Mouse (Mus musculus) large intestine, adult 2 months (tissue): Measurements from ENCODE around the gene Rundc3a. TPM values are rescaled to one million over a fixed set of nuclear protein-coding genes. Genes with fewer than 3 reads are reported as not detected.
"Not testable (repeated sequence)": the region's sequence is repeated elsewhere in the genome, so short reads cannot be mapped to it uniquely, and the experiment has no call there.

ENCODE experiments used
- DNase-seq: peaks from one replicate; pipeline ENCODE4 v3.0.0-alpha.2; 2012; ENCODE audit warnings: low read depth, low spot score
- WGBS: fragments of 180-500 bp; shearing (Covaris S2); methylation state at CpG from one replicate; pipeline ENCODE4 v1.1.7; 2018; 5-methylcytosine and 5-hydroxymethylcytosine counted together
- polyA plus RNA-seq: library from polyadenylated mRNA; depleted of rRNA; stranded (reverse); fragments of >200 nt; gene quantifications from 2 replicates; pipeline ENCODE4 v1.2.3, GENCODE M21; 2012

The Rundc3a gene
- polyA plus RNA-seq, 1 experiment, result 4.6 TPM

- no peak for DNase-seq
- 44% methylated on average over 4 of the region's 4 CpGs for WGBS
Measured at GRCm38 (mm10) chr11:102385075-102385474, 8.1 kb upstream of the Rundc3a start.

- DNase-seq, result no peak
- 55% methylated on average over 5 of the region's 5 CpGs for WGBS
Measured at GRCm38 (mm10) chr11:102386121-102386520, 7.1 kb upstream of the Rundc3a start.

DNA sequence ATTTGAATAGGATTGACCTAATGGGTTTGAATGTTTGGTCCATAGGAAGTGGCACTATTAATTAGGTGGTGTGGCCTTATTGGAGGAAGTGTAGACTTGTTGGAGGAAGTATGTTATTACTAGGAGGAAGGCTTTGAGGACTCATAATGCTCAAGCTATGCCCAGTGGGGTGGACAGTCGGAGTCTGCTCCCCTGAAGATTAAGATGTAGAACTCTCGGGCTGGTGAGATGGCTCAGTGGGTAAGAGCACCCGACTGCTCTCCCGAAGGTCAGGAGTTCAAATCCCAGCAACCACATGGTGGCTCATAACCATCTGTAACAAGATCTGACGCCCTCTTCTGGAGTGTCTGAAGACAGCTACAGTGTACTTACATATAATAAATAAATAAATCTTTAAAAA lies 3.8 kb upstream of the Rundc3a start:
- WGBS, result 86% methylated on average over 4 of the region's 5 CpGs
- not testable (repeated sequence) for DNase-seq

DNA sequence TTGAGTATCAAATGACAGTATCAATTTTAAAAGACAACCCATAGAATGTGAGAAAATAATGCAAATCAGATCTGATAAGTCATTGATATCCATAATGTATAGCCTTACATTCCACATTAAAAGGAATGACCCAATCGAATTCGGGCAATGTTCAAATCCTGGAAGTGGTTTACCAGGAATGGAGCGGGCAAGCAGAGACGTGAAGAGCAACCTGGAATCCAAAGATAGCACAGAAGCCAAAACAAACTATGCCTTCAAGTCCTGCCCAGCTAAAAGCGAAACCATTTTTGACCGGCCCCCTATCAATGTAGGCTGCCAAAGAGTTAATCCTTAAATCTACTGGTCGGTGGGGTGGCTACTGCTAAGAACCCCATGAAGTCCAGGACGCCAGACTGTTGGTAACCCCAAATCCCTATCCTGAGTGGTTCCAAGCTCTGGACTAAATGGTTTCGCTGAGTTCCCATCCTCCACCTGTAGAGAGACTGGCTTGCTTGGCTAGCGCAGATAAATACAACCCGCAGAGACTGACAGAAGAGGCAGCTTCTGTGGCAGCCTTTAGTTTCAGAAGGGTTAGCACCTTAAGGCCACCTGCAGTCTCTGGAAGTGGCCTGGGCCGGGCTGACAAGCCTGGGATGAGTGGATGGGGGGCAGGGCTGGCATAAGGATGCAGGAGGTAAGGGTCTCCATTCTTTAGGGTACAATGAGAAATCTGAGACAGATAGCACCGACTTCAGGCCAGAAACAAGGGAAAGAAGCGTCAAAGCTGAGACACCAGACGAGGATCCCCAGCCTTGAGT lies 564 bp upstream of the Rundc3a start:
- DNase-seq, result no peak
- WGBS, result 16% methylated on average over 15 of the region's 15 CpGs

DNA sequence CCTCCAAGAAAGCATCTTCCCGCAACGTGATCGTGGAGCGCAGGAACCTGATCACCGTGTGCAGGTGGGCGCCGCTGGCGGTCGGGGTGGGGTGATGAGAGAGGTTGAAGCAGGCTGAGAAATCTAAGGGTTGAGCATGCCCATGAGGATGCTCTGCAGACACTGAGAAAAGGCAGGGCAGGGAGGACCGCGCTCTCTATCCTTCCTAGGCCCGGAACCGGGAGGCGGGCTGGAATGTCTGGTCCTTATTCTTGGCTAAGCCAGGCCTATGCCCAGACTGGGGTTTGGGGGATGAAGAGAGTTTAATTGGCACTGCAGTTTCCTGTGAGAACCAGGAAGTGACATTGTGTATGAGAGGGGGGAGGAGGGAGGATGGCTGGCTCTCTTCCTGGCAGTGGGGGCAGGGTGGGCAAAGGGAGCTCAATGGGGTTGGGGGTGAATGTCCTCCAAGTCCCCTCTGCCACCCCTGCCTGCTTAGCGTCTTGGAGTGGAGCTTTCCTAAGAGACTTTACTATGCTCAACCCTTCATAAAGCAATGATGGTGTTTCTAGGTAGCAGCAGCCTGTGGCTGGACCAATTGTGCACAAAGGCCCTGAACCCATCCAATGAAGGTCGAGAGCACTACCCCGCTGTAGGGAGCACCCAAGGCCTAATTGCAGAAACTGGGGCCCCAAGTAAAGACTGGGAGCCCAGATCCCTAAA lies 667 bp downstream of the Rundc3a start:
- 7% methylated on average over 17 of the region's 17 CpGs for WGBS
- DNase-seq, result no peak

DNA sequence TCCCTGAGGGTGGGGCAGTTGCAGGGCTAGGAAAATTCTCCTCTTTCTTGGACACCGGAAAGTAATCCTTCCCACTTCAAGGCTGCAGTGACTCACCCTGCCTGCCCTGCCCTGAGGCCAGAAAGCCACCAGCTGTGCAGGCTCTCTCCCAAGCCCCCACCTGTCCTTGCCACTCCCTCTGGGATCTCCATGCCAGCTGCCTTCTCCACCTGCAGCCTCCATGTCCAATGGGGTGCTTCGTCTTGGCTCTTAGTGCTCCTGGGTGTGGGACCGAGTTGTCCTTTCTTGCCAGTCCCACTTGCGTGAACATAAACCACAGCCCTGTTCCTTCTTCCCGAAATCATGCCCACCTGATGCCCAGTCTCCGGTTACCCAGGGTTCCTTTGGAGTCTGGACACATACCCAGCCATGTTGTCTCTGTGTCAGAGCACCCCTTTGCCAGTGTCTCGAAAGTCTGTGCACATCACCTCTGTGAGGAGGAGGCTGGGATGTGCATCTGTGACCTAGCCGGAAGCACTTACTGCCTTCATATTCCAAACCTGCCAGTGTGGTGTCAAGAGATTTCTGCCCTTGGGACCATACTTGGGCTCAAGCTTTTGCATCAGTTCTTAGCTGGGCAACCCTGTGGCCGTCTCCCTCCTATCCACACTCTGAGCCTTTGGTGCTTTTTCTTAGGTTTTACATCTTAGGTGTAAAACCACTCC lies 1.4 kb downstream of the Rundc3a start:
- 37% methylated on average over 9 of the region's 9 CpGs for WGBS
- DNase-seq, result no peak

GRCm38 (mm10) chr11:102395250-102395649 lies 2.0 kb downstream of the Rundc3a start:
- 48% methylated on average over 5 of the region's 5 CpGs for WGBS
- DNase-seq, result no peak

DNA sequence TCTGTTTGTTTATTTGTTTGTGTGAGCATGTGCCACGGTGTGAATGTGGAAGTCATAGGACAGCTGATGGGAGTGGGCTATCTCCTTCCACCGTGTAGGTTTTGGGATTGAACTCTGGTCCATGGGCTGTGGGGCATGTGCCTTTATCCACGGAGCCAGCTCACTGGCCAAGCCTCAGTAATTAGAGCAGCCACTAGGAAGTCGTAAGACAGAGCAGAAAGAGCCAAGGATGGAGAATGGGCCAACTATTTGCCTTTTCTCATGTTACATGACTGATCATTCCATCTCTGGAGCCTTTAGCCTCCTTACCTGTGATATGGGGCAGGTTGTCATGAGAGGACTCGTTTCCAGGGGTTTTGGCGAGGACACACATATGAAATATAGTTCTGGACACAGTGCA lies 3.1 kb downstream of the Rundc3a start:
- DNase-seq, result no peak
- WGBS, result 51% methylated on average over 6 of the region's 6 CpGs

- 81% methylated on average over 6 of the region's 7 CpGs for WGBS
- DNase-seq, result no peak
Measured at GRCm38 (mm10) chr11:102396671-102397141, 3.5 kb downstream of the Rundc3a start.

GRCm38 (mm10) chr11:102398007-102398825 lies 5.0 kb downstream of the Rundc3a start:
- WGBS, result 64% methylated on average over 20 of the region's 20 CpGs
- no peak for DNase-seq

DNA sequence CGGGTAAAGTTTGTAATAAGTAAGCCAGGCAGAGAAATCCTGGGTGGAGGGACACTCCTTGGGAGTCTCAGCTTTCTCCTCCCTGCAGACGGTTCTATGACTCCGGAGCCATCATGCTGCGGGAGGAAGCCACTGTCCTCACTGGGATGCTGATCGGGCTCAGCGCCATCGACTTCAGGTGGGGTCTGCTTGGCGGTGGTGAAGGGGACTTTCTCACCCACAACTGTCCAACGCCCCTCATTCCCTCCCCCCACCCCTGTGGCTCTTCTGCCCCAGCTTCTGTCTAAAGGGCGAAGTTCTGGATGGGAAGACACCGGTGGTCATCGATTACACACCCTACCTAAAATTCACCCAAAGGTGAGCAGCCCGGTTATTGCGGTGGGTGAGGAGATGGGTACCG lies 5.9 kb downstream of the Rundc3a start:
- DNase-seq, result no peak
- WGBS, result 12% methylated on average over 15 of the region's 15 CpGs

DNA sequence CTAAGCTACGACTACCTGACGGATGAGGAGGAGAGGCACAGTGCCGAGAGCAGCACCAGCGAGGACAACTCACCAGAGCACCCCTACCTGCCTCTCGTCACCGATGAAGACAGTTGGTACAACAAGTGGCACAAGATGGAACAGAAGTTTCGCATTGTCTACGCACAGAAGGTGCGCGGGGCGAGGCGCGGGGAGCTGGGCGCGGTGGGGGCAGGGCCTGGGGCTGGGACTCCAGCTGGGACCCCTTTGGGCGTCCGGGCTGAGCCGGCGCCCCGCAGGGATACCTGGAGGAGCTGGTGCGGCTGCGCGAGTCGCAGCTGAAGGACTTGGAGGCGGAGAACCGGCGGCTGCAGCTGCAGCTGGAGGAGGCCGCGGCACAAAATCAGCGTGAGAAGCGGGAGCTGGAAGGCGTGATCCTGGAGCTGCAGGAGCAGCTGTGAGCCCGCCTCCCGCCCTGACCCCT lies 6.4 kb downstream of the Rundc3a start:
- WGBS, result 3% methylated on average over 34 of the region's 34 CpGs
- no peak for DNase-seq

- DNase-seq, result no peak
- 39% methylated on average over 12 of the region's 12 CpGs for WGBS
Measured at GRCm38 (mm10) chr11:102400513-102401084, 7.4 kb downstream of the Rundc3a start.

DNA sequence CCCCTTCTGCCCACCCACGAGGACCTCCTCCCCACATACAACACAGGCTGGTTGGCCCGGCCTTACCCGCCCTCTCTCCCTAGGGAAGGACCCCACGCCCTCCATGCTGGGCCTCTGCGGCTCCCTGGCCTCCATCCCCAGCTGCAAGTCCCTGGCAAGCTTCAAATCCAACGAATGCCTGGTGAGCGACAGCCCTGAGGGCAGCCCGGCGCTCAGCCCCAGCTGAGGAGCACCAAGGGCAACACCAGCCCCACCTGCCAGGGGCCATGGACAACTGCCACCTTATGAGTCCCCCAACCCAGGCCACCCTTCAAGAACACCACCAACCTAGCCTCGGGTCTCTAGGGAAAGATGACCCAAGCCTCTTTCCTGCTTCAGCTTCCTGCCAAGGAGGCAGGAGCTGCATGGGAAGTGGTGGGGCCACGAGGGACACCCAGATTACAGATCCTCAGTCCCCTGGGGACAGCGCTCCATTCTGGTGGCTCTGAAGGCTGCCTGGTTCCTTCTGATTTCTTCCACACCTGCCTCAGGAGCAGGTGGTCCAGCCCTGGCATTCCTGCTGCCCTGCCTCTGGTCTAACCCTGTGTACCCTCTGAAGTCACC lies 8.8 kb downstream of the Rundc3a start:
- WGBS, result 78% methylated on average over 12 of the region's 12 CpGs
- DNase-seq, result no peak

DNA sequence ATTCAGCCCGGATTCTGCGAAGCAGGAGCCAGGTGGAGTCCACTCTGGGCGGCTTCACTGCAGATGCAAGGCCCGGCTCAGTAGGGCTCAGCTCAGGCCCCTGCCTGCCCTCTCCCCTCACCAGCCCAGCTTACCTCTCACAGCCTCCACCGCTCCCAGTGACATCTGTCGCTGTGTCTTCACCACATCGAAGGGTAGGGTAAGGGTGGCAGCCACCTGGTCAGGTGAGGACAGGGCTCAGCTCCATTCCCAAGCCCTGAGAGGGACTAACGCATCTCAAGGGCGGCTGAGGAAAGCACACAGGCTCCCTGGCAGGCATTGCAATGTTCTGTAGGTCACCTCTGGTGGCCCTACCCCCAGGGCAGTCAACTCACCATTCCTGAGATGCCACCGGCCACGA lies 10.5 kb downstream of the Rundc3a start:
- no peak for DNase-seq
- 95% methylated on average over 11 of the region's 11 CpGs for WGBS

- 74% methylated on average over 18 of the region's 18 CpGs for WGBS
- no peak for DNase-seq
Measured at GRCm38 (mm10) chr11:102404161-102405010, 11.2 kb downstream of the Rundc3a start.

GRCm38 (mm10) chr11:102405544-102406285 lies 12.5 kb downstream of the Rundc3a start:
- DNase-seq, result no peak
- 83% methylated on average over 11 of the region's 11 CpGs for WGBS
